Mouse (Mus musculus) hindbrain, embryonic 16.5 days (tissue): ENCODE measurements around the gene Lman1l. TPM values are rescaled to one million over a fixed set of nuclear protein-coding genes. Genes with fewer than 3 reads are reported as not detected.

ENCODE experiments used
- ATAC-seq: fragments of 200-750 bp; cut with Nextera tagmentation; 2 replicates; pipeline ENCODE4 v1.8.0; 2017; ENCODE audit warnings: moderate TSS enrichment, moderate library complexity
- H3K27ac ChIP-seq: fragments of 300-500 bp; sonication (generic); 2 replicates; pipeline ENCODE4 v1.5.1; 2014; ENCODE audit warnings: low read depth, mild to moderate bottlenecking, control low read depth, low read length, moderate library complexity
- H3K27me3 ChIP-seq: fragments of 300-500 bp; sonication (generic); replicated peaks from 2 replicates; pipeline ENCODE4 v1.6.1; 2014; ENCODE audit warnings: low read length; ENCODE audit not compliant: control insufficient read depth, insufficient read depth
- H3K36me3 ChIP-seq: fragments of 300-500 bp; sonication (generic); 2 replicates; pipeline ENCODE4 v1.6.1; 2014; ENCODE audit warnings: mild to moderate bottlenecking, low read length, moderate library complexity, mixed read lengths; ENCODE audit not compliant: control insufficient read depth, insufficient read depth
- H3K4me1 ChIP-seq: fragments of 300-500 bp; sonication (generic); 2 replicates; pipeline ENCODE4 v1.6.1; 2014; ENCODE audit warnings: low read depth, low read length; ENCODE audit not compliant: control insufficient read depth, insufficient read depth
- H3K4me2 ChIP-seq: fragments of 300-500 bp; sonication (generic); 2 replicates; pipeline ENCODE4 v1.6.1; 2014; ENCODE audit warnings: mild to moderate bottlenecking, low read length, control low read depth, moderate library complexity
- H3K4me3 ChIP-seq: fragments of 300-500 bp; sonication (generic); 2 replicates; pipeline ENCODE4 v1.5.1; 2014; ENCODE audit warnings: mild to moderate bottlenecking, low read length, control low read depth, moderate library complexity
- H3K9ac ChIP-seq: fragments of 300-500 bp; sonication (generic); 2 replicates; pipeline ENCODE4 v1.6.1; 2014; ENCODE audit warnings: low read depth, mild to moderate bottlenecking, control low read depth, low read length, moderate library complexity
- H3K9me3 ChIP-seq: fragments of 300-500 bp; sonication (generic); 2 replicates; pipeline ENCODE4 v1.6.1; 2014; ENCODE audit warnings: mild to moderate bottlenecking, low read length, moderate library complexity; ENCODE audit not compliant: control insufficient read depth
- WGBS: fragments of 180-500 bp; shearing (Covaris S2); extraction: QIAGEN DNeasy Blood & Tissue Kit; methylation state at CpG from one replicate; pipeline ENCODE4 v1.1.7; 2014; 5-methylcytosine and 5-hydroxymethylcytosine counted together
- polyA plus RNA-seq: library from polyadenylated mRNA; unstranded; fragments of >200 nt; fragmentation: Nextera tagmentation; extraction: Ambion mirVana; gene quantifications from 2 replicates; pipeline ENCODE4 v1.2.1, GENCODE M21; 2015

Gene Lman1l
- polyA plus RNA-seq, 1 experiment from 2014 or later = not detected

DNA sequence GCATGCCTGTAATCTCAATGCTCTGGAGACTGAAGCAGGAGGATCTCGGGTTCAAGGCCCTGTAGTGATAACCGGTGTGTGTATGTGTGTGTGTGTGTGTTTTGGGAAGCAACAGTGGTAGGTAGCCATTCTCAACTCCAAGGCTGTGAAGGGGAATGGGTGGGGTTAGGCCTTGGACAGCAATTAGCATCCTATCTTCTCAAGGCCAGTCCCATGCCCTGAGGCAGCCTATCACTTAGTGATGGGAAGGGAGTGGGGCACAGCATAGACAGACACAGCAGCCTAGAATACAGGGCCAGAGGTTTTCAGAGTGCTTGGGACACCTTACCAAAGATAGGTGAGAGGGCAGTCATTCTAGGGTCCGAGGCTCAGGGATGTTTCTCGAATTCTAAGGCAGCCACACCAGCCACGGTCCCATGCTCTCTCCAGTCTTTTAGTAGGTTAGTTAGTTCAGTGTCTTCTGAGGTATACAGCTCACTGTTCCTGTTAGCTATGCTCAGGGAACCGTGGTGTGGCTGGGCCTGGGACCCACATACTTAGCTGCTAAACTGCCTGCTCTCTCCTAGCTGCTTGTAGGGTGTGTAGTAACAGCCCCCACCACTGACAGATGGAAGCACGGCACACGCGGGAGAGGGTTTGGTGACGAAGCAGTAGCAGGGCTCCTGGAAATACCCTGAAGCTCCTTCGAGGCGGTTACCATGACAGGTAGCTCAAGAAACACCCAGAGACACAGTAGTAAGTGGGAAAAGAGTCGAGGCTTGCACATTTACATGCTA is 21.4 kb upstream of the Lman1l start:
- H3K9me3 ChIP-seq = no peaks in the 10 kb centered on the region
- no peak for ATAC-seq
- no peaks in the 10 kb centered on the region for H3K36me3 ChIP-seq
- H3K4me2 ChIP-seq = no peak overlapping the region; the same call in 1 of the 2 replicates
- 83% methylated on average over 13 of the region's 13 CpGs for WGBS
- H3K4me1 ChIP-seq = peaks cover 74% of the 10 kb centered on the region
- H3K27ac ChIP-seq = no peak overlapping the region
- H3K9ac ChIP-seq = peak overlapping the region; percentile 22; the same call in 1 of the 2 replicates
- no peak overlapping the region for H3K4me3 ChIP-seq
- no peaks in the 10 kb centered on the region for H3K27me3 ChIP-seq

DNA sequence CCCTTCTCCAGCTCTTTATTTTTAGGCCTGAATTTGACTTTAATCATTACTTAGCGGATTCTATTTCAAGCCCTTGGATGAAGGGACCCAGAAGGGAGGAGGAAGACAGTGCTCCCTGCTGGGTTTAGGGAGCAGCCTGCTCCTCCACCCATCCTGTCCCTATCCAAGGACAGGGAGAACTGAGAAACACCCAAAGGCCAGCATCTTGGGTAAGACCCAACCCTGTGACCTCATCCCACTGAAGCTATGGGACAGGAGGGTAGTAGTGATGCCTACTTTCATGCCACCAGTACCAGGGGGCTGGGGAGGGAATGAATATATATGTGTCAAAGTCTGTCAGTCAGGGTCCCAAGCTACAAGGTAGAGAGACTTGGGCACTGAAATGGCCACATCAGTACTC is 20.4 kb upstream of the Lman1l start:
- no peaks in the 10 kb centered on the region for H3K27me3 ChIP-seq
- no peak overlapping the region for H3K9ac ChIP-seq
- H3K4me3 ChIP-seq = no peak overlapping the region
- ATAC-seq = no peak
- peaks cover 74% of the 10 kb centered on the region for H3K4me1 ChIP-seq
- H3K36me3 ChIP-seq = no peaks in the 10 kb centered on the region
- H3K27ac ChIP-seq = no peak overlapping the region
- no peaks in the 10 kb centered on the region for H3K9me3 ChIP-seq
- no peak overlapping the region; the same call in 1 of the 2 replicates for H3K4me2 ChIP-seq
- WGBS = 81% methylated on average over 1 of the region's 1 CpGs

DNA sequence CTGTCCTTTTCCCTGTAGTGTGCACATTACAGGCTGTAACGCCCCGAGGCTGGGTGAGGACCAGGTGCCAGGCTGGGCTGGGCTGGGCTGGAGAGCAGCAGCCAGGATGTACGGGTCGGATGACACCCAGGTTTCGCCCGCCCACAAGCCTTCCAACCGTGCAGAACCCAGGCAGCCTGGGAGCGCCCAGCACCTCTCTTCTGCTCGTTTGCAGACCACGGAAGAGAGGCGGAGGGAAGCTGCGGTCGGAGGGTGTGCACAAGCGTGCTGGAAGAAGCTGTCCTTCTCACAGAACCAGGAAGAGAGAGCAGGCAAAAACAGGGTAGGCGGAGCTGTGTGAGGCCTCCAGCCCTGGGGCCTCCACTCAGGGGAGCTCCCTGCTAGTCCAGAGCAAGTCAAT is 19.8 kb upstream of the Lman1l start:
- Histone ChIP-seq H3K4me1 (peaks cover 74% of the 10 kb centered on the region), H3K4me3 (no peak overlapping the region), H3K9ac (peak overlapping the region; percentile 13; the same call in 1 of the 2 replicates), H3K36me3 (no peaks in the 10 kb centered on the region), H3K4me2 (peak overlapping the region; percentile 13; the same call in 1 of the 2 replicates), H3K9me3 (no peaks in the 10 kb centered on the region), H3K27ac (no peak overlapping the region), H3K27me3 (no peaks in the 10 kb centered on the region)
- ATAC-seq = no peak
- WGBS = 34% methylated on average over 15 of the region's 15 CpGs

DNA sequence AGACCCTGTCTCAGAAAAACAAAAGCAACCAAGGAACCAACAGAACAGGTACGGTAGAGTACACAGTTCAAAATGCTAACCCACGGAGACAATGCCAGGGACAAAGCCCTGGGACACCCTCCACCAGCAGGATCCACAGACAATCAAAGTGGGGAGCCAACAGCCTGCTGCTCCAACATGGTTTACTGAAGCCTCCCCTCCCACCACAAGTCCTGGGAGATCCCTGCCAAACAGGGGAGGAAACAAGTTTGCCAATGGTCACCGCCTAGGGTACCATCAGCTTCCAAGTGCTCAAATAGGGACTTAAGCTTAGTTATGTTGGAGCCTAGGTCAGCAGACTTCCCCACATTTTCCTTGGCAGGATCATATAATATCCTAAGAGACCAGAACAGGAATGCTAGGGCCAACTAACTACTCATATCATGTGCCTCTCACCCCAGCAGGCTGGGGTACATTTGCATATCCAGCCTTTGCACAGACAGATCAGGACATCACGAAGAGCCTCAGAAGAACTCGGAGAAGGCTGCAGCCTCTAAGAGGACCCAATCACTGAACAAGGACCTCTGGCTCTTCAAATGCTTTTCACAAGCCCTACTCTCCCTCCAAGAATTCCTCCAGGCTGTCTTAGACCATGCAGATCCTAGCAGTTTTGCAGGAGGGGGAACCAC is 19.2 kb upstream of the Lman1l start:
- Histone ChIP-seq H3K36me3 (no peaks in the 10 kb centered on the region), H3K27me3 (no peaks in the 10 kb centered on the region), H3K9ac (peak overlapping the region; percentile 13; the same call in 1 of the 2 replicates), H3K27ac (no peak overlapping the region), H3K4me3 (no peak overlapping the region), H3K9me3 (no peaks in the 10 kb centered on the region), H3K4me2 (peak overlapping the region; percentile 13; the same call in 1 of the 2 replicates), H3K4me1 (peaks cover 74% of the 10 kb centered on the region)
- ATAC-seq = no peak
- 54% methylated on average over 5 of the region's 5 CpGs for WGBS

DNA sequence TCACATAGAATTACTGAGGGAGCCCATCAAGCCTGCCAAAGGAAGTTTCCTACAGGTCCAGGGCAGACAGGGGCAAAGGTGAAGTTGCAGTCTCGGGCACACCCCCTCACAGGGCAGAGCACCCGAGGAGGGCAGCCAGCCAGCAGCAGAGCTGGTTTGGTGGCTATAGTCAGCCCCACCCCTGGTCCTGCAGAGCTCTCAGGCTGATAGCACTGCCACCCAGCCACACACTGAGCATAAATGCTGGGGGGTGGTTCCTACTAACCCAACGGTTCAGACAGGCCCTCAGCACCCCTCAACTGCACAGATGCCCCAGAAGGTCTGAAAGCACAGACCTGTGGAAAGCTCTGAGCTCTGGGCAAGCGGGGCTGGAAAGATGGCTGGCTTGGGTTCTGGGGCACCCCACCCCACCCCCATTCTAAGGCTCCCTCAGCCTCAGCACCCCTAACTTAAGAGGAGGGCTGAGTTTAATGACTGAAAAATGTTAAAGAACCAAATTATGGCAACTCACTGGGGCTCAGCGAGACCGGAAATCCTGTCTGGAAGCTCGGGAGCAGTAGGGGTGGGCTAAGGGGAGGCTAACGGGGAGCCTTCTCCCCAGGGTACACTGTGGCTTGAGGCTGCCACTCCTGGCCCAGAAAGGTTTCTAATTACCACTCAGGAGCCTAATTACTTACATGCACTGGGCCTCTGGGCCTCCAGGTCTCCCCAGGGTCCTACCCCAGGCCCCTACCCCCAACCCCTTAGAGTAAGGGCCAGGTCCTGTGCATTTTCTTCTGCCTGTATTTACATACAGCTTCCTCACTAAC is 18.3 kb upstream of the Lman1l start:
- Histone ChIP-seq H3K36me3 (no peaks in the 10 kb centered on the region), H3K4me1 (peaks cover 71% of the 10 kb centered on the region), H3K4me2 (no peak overlapping the region), H3K9ac (peak overlapping the region; percentile 35; the same call in 1 of the 2 replicates), H3K4me3 (no peak overlapping the region), H3K9me3 (no peaks in the 10 kb centered on the region), H3K27me3 (no peaks in the 10 kb centered on the region), H3K27ac (0 out of 2 replicates have a peak overlapping the region, but pooled peaks have one; percentile 14)
- WGBS = 43% methylated on average over 8 of the region's 8 CpGs
- no peak for ATAC-seq

DNA sequence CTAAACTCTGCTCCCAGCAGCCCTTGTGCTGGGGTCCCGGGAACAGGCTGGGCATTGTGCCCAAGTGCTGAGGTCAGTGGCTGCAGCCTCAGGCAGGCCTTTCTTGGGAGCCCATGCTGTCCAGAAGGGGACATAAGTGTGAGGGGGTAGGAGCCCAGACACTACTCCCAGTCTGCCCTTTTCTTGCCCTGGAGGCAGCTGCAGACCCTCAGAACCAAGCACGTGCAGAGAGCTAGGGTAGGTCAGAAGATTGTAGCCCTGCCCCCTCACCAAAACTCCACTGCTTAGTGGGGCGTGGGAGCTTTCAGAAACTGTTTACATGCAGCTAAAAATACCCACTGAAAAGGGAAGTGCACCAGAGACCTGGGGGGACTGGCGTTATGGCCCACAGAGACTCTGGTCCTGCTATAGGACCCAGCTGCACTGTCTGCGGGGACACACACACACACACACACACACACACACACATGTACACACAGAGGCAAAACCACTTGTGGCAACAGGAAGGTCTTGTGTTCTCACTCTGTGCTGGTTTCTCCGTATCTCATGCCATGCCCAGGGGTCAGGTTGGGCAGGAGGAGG is 17.3 kb upstream of the Lman1l start:
- H3K4me2 ChIP-seq = no peak overlapping the region
- H3K9me3 ChIP-seq = no peaks in the 10 kb centered on the region
- no peaks in the 10 kb centered on the region for H3K36me3 ChIP-seq

DNA sequence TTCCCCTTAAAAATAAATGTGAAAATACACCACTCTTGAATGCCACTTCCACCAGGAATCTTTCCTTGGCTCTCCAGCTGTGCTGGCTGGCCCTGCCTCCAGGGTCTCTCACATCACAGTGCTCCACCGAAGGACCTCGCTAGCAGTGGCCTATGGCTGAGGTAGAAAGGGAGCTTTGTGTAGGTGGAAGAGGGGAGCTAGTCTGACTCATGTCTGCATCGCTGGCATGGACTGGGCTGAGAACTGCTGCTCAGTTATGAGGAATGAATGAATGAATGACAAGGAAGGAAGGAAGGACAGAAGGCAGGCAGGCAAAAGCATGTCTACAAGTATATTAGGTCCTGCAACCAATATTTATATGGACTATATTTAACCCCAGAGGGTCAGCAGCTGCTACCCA is 16.7 kb upstream of the Lman1l start:
- no peaks in the 10 kb centered on the region for H3K27me3 ChIP-seq
- WGBS = 76% methylated on average over 3 of the region's 3 CpGs
- H3K9me3 ChIP-seq = no peaks in the 10 kb centered on the region
- ATAC-seq = no peak
- H3K9ac ChIP-seq = no peak overlapping the region
- no peaks in the 10 kb centered on the region for H3K36me3 ChIP-seq
- no peak overlapping the region for H3K4me3 ChIP-seq
- no peak overlapping the region for H3K4me2 ChIP-seq
- H3K4me1 ChIP-seq = peaks cover 57% of the 10 kb centered on the region
- H3K27ac ChIP-seq = peak overlapping the region; percentile 0; the same call in 1 of the 2 replicates

More for the DNA sequence above, 17.3 kb upstream of the Lman1l start:
- peak; percentile 41; the same call in 1 of the 2 replicates for ATAC-seq
- no peak overlapping the region for H3K4me3 ChIP-seq
- no peak overlapping the region for H3K9ac ChIP-seq
- peak overlapping the region; percentile 42 for H3K27ac ChIP-seq
- no peaks in the 10 kb centered on the region for H3K27me3 ChIP-seq
- peaks cover 63% of the 10 kb centered on the region for H3K4me1 ChIP-seq
- WGBS = 41% methylated on average over 6 of the region's 6 CpGs

DNA sequence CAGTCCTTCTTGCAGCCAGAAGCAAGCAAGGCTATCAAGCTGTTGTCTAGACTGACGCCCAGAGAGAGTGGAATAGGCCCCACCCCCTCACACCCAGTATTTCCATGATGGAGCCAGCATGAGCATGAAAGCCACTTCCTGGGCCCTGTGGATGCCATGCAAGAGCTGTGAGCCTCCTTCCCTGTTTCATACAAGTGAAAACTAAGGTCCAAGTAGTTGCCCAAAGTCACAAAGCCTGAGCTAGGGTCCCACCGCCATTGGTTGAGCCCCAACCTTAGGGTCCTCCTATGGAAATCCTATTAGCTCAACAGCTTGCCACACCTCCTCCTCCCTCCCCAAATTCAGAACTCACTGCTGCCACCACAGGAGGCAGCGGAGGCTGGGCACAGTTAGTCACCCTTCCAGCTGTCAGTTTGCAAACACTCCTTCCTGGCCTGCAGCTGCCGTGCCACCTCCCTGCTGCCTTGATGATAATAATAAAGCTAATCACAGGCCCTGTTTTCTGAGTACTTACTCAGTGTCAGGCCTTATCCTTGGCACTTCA is 13.0 kb upstream of the Lman1l start:
- Histone ChIP-seq H3K9me3 (no peaks in the 10 kb centered on the region), H3K9ac (no peak overlapping the region), H3K4me2 (no peak overlapping the region), H3K4me3 (no peak overlapping the region), H3K36me3 (peaks cover 24% of the 10 kb centered on the region), H3K27ac (no peak overlapping the region), H3K27me3 (no peaks in the 10 kb centered on the region), H3K4me1 (peaks cover 20% of the 10 kb centered on the region)
- WGBS = 33% methylated on average over 4 of the region's 4 CpGs
- ATAC-seq = no peak
